Mouse (Mus musculus) bone marrow macrophage, adult 2 months (primary cell): ENCODE data around the gene Rsbn1. TPM values are rescaled to one million over a fixed set of nuclear protein-coding genes. Genes with fewer than 3 reads are reported as not detected.

Source experiments
- H3K27ac ChIP-seq: 2 replicates; pipeline ENCODE4 v1.5.1; 2012; ENCODE audit warnings: low read depth, low read length; ENCODE audit not compliant: insufficient read depth
- H3K4me1 ChIP-seq: 2 replicates; pipeline ENCODE4 v1.6.1; 2012; ENCODE audit warnings: low read length; ENCODE audit not compliant: control insufficient read depth, insufficient read depth
- H3K4me3 ChIP-seq: 2 replicates; pipeline ENCODE4 v1.5.1; 2012; ENCODE audit warnings: mild to moderate bottlenecking, low read length, moderate library complexity; ENCODE audit not compliant: insufficient read depth
- CTCF ChIP-seq: IDR thresholded peaks from 2 replicates; pipeline ENCODE4 v1.5.1; 2012; ENCODE audit warnings: low read depth, mild to moderate bottlenecking, low read length, moderate library complexity
- POLR2A ChIP-seq: IDR thresholded peaks from 2 replicates; pipeline ENCODE4 v1.6.1; 2012; ENCODE audit warnings: mild to moderate bottlenecking, low read depth, low read length, borderline replicate concordance
- polyA plus RNA-seq: library from polyadenylated mRNA; stranded (reverse); fragments of >200 nt; gene quantifications from 2 replicates; pipeline ENCODE4 v1.2.4, GENCODE M21; 2012; ENCODE audit not compliant: missing spikeins, insufficient read depth, insufficient read length

Gene Rsbn1
- 12.6 and 13.4 TPM in 2 replicates for polyA plus RNA-seq

DNA sequence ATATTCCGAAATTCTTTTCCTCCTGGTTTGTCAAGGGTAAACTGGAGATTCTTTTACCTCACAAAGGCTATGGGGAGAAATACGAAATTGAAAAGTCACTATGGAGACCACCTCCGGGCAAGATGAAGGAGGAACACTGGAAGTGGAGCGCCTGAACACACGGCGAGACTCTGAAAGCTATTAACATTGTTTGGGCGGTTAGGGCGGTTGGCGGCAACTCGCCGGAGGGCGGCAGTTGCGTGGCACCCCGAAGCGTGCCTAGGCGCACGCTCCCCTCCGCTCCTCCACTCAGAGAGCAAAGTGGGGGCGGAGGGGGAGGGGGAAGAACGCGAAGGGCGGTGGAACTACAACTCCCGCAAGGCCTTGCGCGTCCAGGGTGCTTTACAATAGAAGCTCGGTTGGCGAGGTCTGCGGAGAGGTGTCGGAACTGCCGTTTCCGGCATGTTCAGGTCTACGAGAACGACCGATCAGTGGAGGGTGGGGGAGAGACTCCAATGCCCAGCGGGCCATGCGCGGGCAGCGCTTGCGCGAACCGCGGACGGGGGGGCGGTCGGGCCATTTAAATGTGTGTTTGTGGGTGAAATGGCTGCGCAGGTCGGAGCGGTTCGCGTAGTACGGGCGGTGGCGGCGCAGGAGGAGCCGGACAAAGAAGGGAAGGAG is at the start of gene Rsbn1:
TSS of gene Rsbn1 (plus strand) at position 111 of the 660 bp plus-strand sequence.
- TF ChIP-seq CTCF (no peak), POLR2A (no peak; the same call in 1 of the 2 replicates)
- H3K4me1 ChIP-seq, result peaks cover 7% of the 10 kb centered on the region
- peak within 1 kb of the TSS; percentile 94 for H3K4me3 ChIP-seq
- H3K27ac ChIP-seq, result peak within 1 kb of the TSS; percentile 64

GRCm38 (mm10) chr3:103864200-103864599 is 49.7 kb upstream of the Rsbn1 start:
- Histone ChIP-seq H3K27ac (no peak overlapping the region), H3K4me3 (no peak overlapping the region), H3K4me1 (peaks cover 17% of the 10 kb centered on the region)
- TF ChIP-seq POLR2A (no peak), CTCF (no peak)

GRCm38 (mm10) chr3:103867424-103867971 is 46.4 kb upstream of the Rsbn1 start:
- Histone ChIP-seq H3K4me3 (no peak overlapping the region), H3K4me1 (peaks cover 18% of the 10 kb centered on the region), H3K27ac (no peak overlapping the region)
- TF ChIP-seq POLR2A (no peak), CTCF (no peak)

- peaks cover 18% of the 10 kb centered on the region for H3K4me1 ChIP-seq
- no peak overlapping the region for H3K27ac ChIP-seq
- H3K4me3 ChIP-seq, result no peak overlapping the region
- no peak for TF ChIP-seq POLR2A
- TF ChIP-seq CTCF, result no peak
Observed at GRCm38 (mm10) chr3:103868008-103868407, 45.9 kb upstream of the Rsbn1 start.

DNA sequence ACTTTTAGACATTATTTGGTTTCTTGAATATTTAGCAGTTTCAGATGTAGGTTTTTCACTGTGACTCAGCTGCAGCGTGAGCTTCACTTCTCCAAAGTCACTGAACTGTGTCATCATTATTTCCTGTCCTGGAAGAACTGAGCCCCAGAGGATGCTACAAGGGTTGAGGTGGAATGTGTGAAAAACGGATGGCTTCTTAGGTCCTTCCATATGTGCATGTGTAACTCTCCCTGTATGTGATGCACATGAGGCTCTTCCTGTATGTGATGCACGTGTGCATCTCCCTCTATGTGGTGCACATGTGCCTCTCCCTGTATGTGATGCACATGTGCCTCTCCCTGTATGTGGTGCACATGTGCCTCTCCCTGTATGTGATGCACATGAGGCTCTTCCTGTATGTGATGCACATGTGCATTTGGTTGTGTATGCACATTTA is 41.2 kb upstream of the Rsbn1 start:
- TF ChIP-seq POLR2A, result no peak
- TF ChIP-seq CTCF, result no peak
- Histone ChIP-seq H3K4me1 (peaks cover 30% of the 10 kb centered on the region), H3K27ac (0 out of 2 replicates have a peak overlapping the region, but pooled peaks have one; percentile 17), H3K4me3 (no peak overlapping the region)

- TF ChIP-seq CTCF (no peak), POLR2A (no peak)
- peaks cover 29% of the 10 kb centered on the region for H3K4me1 ChIP-seq
- H3K4me3 ChIP-seq, result no peak overlapping the region
- peak overlapping the region; percentile 70 for H3K27ac ChIP-seq
Observed at GRCm38 (mm10) chr3:103874329-103874728, 39.6 kb upstream of the Rsbn1 start.

DNA sequence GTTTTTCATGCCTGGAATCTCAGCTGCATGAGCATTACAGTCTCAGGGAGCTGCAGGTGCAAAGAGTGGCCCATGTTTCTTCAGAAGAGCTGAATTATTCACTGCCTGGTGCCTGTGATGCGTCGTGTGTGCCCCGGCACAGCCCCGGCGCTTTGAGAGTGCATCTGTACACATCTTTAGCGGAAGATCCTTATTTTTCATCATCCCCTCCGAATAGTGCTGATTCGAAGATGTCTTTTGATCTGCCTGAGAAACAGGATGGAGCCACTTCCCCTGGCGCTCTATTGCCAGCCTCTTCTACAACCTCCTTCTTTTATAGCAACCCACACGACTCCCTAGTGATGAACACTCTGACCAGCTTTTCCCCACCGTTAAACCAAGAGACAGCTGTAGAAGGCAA is 28.0 kb upstream of the Rsbn1 start:
- peaks cover 3% of the 10 kb centered on the region for H3K4me1 ChIP-seq
- no peak for TF ChIP-seq POLR2A
- TF ChIP-seq CTCF, result no peak
- H3K4me3 ChIP-seq, result no peak overlapping the region
- no peak overlapping the region for H3K27ac ChIP-seq

DNA sequence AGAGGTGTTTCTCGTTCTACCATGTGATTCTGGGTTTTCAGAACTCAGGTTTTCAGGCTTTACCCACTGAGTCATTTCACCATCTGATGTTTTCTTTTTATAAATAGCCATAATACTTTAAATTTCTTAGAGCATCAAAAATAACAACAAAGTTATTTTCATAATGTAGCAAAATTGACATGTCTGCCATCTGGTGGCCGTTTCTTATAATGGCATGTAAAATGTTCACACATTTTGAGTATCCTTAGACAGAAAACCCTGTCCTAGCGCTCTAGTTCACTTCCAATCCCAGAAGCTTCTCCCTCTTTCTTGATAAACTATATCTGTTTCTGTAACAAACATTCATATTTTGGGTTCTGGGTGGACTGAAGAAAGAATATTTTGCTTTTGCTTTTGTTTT is 26.3 kb upstream of the Rsbn1 start:
- Histone ChIP-seq H3K4me3 (no peak overlapping the region), H3K4me1 (peaks cover 7% of the 10 kb centered on the region), H3K27ac (no peak overlapping the region)
- TF ChIP-seq POLR2A, result no peak
- TF ChIP-seq CTCF, result no peak

DNA sequence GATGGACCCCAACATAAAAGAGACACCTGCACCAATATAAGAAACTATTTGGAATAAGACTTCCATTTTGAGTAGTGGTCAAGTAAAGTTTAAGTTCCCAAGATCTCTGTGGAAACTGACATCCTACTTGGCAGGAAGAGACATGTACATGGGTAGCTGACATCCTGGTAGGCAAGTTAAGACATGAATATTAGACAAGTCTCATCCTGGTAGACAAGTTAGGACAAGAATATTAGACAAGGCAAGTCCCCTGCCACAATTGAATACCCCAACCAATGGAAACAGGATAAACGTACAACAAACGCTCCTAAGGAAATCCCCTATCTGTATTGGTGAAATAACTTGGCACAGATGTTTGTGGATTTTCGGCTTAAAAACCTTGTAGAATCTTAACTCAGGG is 20.5 kb upstream of the Rsbn1 start:
- TF ChIP-seq POLR2A, result no peak
- no peak for TF ChIP-seq CTCF
- Histone ChIP-seq H3K27ac (no peak overlapping the region), H3K4me1 (peaks cover 8% of the 10 kb centered on the region), H3K4me3 (no peak overlapping the region)

GRCm38 (mm10) chr3:103904705-103905104 is 9.2 kb upstream of the Rsbn1 start:
- Histone ChIP-seq H3K27ac (no peak overlapping the region), H3K4me3 (no peak overlapping the region), H3K4me1 (peaks cover 13% of the 10 kb centered on the region)
- TF ChIP-seq POLR2A (no peak), CTCF (no peak)
